9 mouse cellular contexts compared by ENCODE assay signal in the genomic region with DNA sequence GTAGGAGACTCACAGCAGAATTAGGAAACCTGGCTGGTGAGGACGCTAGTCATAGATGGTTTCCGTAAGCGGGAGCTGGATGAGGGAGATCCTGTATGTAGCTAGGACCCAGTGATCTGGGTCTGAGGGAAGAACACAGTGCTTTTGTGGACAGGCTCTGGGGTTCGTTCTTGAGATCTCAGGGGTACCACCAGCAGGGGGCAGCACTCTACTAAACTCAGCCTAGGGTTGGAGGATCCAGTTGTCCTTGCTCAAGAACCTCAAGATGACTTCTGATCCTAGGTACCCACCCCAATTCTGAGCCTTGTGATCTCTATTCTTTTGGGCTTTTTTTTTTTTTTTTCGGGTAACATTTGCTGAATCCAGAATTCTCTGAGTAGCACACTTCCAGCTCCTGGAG.
A peak's percentile ranks its signal among the peaks of the same experiment; 100 is the strongest.
DNase-seq lines count a peak whose midpoint lies in the region; ATAC-seq and TF ChIP-seq lines count a peak whose summit lies in the region.
"Had no signal": no experiment of that assay in that cellular context is flagged by ENCODE, and none has a peak within 500 bp of the region (broad histone marks: within the 10 kb centered on the region; RNA-seq: fewer than 3 reads in every experiment).

No protein-coding gene starts in this region.

- H3K27ac ChIP-seq in forebrain, postnatal 0 days (ENCODE audit: low read depth, low read length) = no peak overlapping the region
- no peak overlapping the region for H3K27ac ChIP-seq in forebrain, embryonic 16.5 days (ENCODE audit: low read length)
- H3K27ac ChIP-seq in embryonic facial prominence, embryonic 11.5 days (replicated peaks; ENCODE audit: low read depth, low read length) = no peak overlapping the region
- no peak overlapping the region for H3K27ac ChIP-seq in lung, postnatal 0 days (ENCODE audit: low read length)
- H3K27ac ChIP-seq: neural tube, embryonic 12.5 days had no signal

- H3K9me3 ChIP-seq in forebrain, postnatal 0 days (ENCODE audit: low read length) = no peaks in the 10 kb centered on the region
- no peaks in the 10 kb centered on the region for H3K9me3 ChIP-seq in forebrain, embryonic 16.5 days (ENCODE audit: control insufficient read depth, low read length)
- no peaks in the 10 kb centered on the region for H3K9me3 ChIP-seq in embryonic facial prominence, embryonic 11.5 days (replicated peaks; ENCODE audit: control insufficient read depth, low read length)
- no peaks in the 10 kb centered on the region for H3K9me3 ChIP-seq in lung, postnatal 0 days (ENCODE audit: low read length)
- H3K9me3 ChIP-seq: neural tube, embryonic 12.5 days had no signal

- DNase-seq in forebrain, postnatal 0 days = no peak
- DNase-seq in 416B (ENCODE audit: low read depth) = peak; percentile 66
- peak; percentile 78 for DNase-seq in adrenal gland, postnatal 25 days
- DNase-seq in embryonic facial prominence, embryonic 11.5 days (ENCODE audit: low spot score) = peak; percentile 28
- peak; percentile 79 to 93 for DNase-seq in kidney, postnatal 36 days
- DNase-seq in lung, postnatal 0 days (ENCODE audit: low spot score) = no peak
- peak; percentile 77 for DNase-seq in testis, postnatal 10 days (ENCODE audit: low spot score)

- no peak for ATAC-seq in forebrain, postnatal 0 days
- ATAC-seq in forebrain, embryonic 16.5 days = no peak
- no peak for ATAC-seq in embryonic facial prominence, embryonic 11.5 days (replicated peaks; ENCODE audit: insufficient number of reproducible peaks, low FRiP score, low TSS enrichment, low read depth)
- ATAC-seq in lung, postnatal 0 days = no peak

- no peaks in the 10 kb centered on the region for H3K4me1 ChIP-seq in forebrain, postnatal 0 days (ENCODE audit: insufficient read depth)
- no peaks in the 10 kb centered on the region for H3K4me1 ChIP-seq in forebrain, embryonic 16.5 days (replicated peaks; ENCODE audit: control insufficient read depth, insufficient read depth, low read length)
- H3K4me1 ChIP-seq in embryonic facial prominence, embryonic 11.5 days (ENCODE audit: control insufficient read depth, insufficient read depth, low read length) = no peaks in the 10 kb centered on the region
- no peaks in the 10 kb centered on the region for H3K4me1 ChIP-seq in lung, postnatal 0 days (ENCODE audit: insufficient read depth, low read depth, low read length)
- H3K4me1 ChIP-seq: neural tube, embryonic 12.5 days had no signal

- H3K27me3 ChIP-seq in forebrain, postnatal 0 days (ENCODE audit: insufficient read depth, low read length) = no peaks in the 10 kb centered on the region
- H3K27me3 ChIP-seq in forebrain, embryonic 16.5 days (replicated peaks; ENCODE audit: control insufficient read depth, insufficient read depth, low read length) = no peaks in the 10 kb centered on the region
- no peaks in the 10 kb centered on the region for H3K27me3 ChIP-seq in embryonic facial prominence, embryonic 11.5 days (ENCODE audit: control insufficient read depth, insufficient read depth, low read length)
- H3K27me3 ChIP-seq in lung, postnatal 0 days (replicated peaks; ENCODE audit: insufficient read depth, low read length) = no peaks in the 10 kb centered on the region
- H3K27me3 ChIP-seq: neural tube, embryonic 12.5 days had no signal

- H3K4me3 ChIP-seq in forebrain, postnatal 0 days (ENCODE audit: low read depth, low read length) = no peak overlapping the region
- H3K4me3 ChIP-seq in forebrain, embryonic 16.5 days (replicated peaks; ENCODE audit: low read length) = no peak overlapping the region
- H3K4me3 ChIP-seq in embryonic facial prominence, embryonic 11.5 days (ENCODE audit: low read depth, low read length) = no peak overlapping the region
- no peak overlapping the region for H3K4me3 ChIP-seq in lung, postnatal 0 days (ENCODE audit: low read depth, low read length)
- H3K4me3 ChIP-seq: neural tube, embryonic 12.5 days had no signal

- WGBS in forebrain, postnatal 0 days = 82% methylated on average over 5 of the region's 5 CpGs
- WGBS in forebrain, embryonic 16.5 days = 85% methylated on average over 5 of the region's 5 CpGs
- 82% methylated on average over 5 of the region's 5 CpGs for WGBS in embryonic facial prominence, embryonic 11.5 days
- WGBS in lung, postnatal 0 days = 76% methylated on average over 5 of the region's 5 CpGs

- no peak overlapping the region for H3K9ac ChIP-seq in forebrain, postnatal 0 days
- H3K9ac ChIP-seq in forebrain, embryonic 16.5 days (replicated peaks; ENCODE audit: low read depth, low read length) = no peak overlapping the region
- no peak overlapping the region for H3K9ac ChIP-seq in embryonic facial prominence, embryonic 11.5 days (replicated peaks; ENCODE audit: low read length)
- no peak overlapping the region for H3K9ac ChIP-seq in lung, postnatal 0 days (replicated peaks; ENCODE audit: low read depth)
- H3K9ac ChIP-seq: neural tube, embryonic 12.5 days had no signal

- H3K36me3 ChIP-seq in forebrain, postnatal 0 days (ENCODE audit: insufficient read depth) = no peaks in the 10 kb centered on the region
- H3K36me3 ChIP-seq in forebrain, embryonic 16.5 days (ENCODE audit: control insufficient read depth, insufficient read depth) = no peaks in the 10 kb centered on the region
- no peaks in the 10 kb centered on the region for H3K36me3 ChIP-seq in embryonic facial prominence, embryonic 11.5 days (replicated peaks; ENCODE audit: control insufficient read depth, insufficient read depth, low read depth, low read length)
- H3K36me3 ChIP-seq in lung, postnatal 0 days (ENCODE audit: insufficient read depth, low read length) = no peaks in the 10 kb centered on the region
- H3K36me3 ChIP-seq: neural tube, embryonic 12.5 days had no signal

- TF ChIP-seq CTCF in forebrain, postnatal 0 days (IDR thresholded peaks at IDR 0.05; ENCODE audit: low read depth) = peak; percentile 33
- peak; percentile 55 for TF ChIP-seq CTCF in lung, postnatal 0 days (IDR thresholded peaks at IDR 0.05)

- H3K4me2 ChIP-seq in forebrain, postnatal 0 days (ENCODE audit: low read depth) = no peak overlapping the region
- H3K4me2 ChIP-seq in forebrain, embryonic 16.5 days (ENCODE audit: low read length) = no peak overlapping the region
- no peak overlapping the region for H3K4me2 ChIP-seq in embryonic facial prominence, embryonic 11.5 days (ENCODE audit: low read depth, low read length)
- H3K4me2 ChIP-seq in lung, postnatal 0 days (replicated peaks; ENCODE audit: low read depth, low read length) = no peak overlapping the region
- H3K4me2 ChIP-seq: neural tube, embryonic 12.5 days had no signal

- TF ChIP-seq EP300 in lung, postnatal 0 days (IDR thresholded peaks at IDR 0.05) = no peak

Comparison
In these comparisons a context has a peak if more than half of its experiments do, and no peak if none do; other contexts are left out.
1. DNase-seq: peak in 416B (single experiment), adrenal gland, postnatal 25 days (single experiment), embryonic facial prominence, embryonic 11.5 days (single experiment), kidney, postnatal 36 days (2 of 2) and testis, postnatal 10 days (single experiment); none in forebrain, postnatal 0 days (single experiment) and lung, postnatal 0 days (single experiment).